Mouse (Mus musculus) 416B (cell line): Measurements from ENCODE around the gene Olfr263.
A peak's percentile ranks its signal among the peaks of the same experiment; 100 is the strongest.
"Not testable (repeated sequence)": the region's sequence is repeated elsewhere in the genome, so short reads cannot be mapped to it uniquely, and the experiment has no call there.

Experiments
- DNase-seq: peaks from one replicate; pipeline ENCODE4 v3.0.0; 2011; ENCODE audit warnings: low read depth

Gene Olfr263

DNA sequence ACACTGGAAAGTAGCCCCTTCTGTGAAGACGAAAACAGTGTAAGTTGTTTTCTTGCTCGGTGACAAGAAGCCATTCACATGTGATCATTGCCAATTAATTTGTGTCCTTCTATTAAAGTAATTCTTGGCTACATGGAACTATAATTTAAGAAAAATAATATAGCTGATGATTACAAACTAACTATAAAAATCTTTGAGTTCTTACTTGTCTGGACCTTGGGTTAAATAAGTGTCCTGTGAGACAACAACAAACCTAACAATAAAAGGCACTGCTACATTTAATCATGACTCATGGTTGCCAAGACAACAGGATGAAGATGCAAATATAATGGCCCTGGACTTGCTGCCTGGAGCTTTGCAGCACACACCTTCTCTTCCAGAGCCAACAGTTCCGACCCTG lies at the start of gene Olfr263:
TSS of gene Olfr263 (plus strand) at position 301 of the 400 bp plus-strand sequence.
- DNase-seq = not testable (repeated sequence)

GRCm38 (mm10) chr13:21082686-21083085 lies 46.8 kb upstream of the Olfr263 start:
- DNase-seq = no peak

DNA sequence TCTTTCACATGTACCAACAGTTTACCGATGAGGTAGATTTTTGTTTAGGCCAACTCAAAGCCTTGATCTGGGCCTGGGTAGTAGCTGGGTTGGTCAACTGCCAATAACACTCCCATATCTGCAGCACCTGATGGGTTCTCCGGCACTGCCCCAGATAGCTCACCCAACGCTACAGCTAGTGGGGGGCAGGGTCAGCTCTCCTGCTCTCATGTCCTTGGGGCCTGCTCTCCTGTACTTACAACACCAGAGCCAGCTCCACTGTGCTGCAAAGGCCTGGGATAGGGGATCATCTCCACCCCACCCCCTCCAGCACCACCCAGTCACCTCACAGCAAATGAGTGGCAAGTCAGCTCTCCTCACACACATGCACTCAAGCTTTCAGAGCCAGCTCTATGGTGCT lies 19.7 kb upstream of the Olfr263 start:
- no peak for DNase-seq

- DNase-seq = no peak
Observed at GRCm38 (mm10) chr13:21110441-21110840, 19.0 kb upstream of the Olfr263 start.

DNA sequence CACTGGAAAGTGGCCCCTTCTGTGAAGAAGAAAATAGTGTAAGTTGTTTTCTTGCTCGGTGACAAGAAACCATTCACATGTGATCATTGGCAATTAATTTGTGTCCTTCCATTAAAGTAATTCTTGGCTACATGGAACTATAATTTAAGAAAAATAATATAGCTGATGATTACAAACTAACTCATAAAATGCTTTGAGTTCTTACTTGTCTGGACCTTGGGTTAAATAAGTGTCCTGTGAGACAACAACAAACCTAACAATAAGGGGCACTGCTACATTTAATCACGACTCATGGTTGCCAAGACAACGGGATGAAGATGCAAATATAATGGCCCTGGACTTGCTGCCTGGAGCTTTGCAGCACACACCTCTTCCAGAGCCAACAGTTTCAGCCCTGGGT lies 18.3 kb upstream of the Olfr263 start, which contains the start of gene Olfr1369-ps1:
TSS of gene Olfr1369-ps1 (plus strand) at position 301 of the 400 bp plus-strand sequence.
- not testable (repeated sequence) for DNase-seq

- DNase-seq = peak; percentile 14
Observed at GRCm38 (mm10) chr13:21114121-21114520, 15.3 kb upstream of the Olfr263 start.

GRCm38 (mm10) chr13:21142421-21142820 lies 13.0 kb downstream of the Olfr263 start:
- DNase-seq = peak; percentile 21

GRCm38 (mm10) chr13:21145767-21146166 lies 16.3 kb downstream of the Olfr263 start, which contains the start of gene Olfr1368:
Olfr1368 (minus strand) TSS chr13:21145867.
- no peak for DNase-seq

DNA sequence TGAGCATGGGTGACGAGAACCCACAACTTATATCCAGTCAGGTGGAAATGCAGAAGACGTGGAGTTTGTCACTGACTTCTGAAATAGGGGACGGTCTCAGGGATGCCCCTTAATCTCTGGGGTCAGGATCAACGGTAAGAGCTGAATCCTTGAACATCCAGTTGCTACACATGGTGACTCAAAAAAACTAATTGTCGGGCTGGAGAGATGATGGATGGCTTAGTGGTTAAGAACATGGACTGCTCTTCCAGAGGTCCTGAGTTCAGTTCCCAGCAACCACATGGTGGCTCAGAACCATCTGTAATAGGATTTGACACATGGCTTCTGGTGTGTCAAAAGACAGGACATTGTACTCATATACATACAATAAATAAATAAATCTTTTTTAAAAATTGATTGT lies 26.4 kb downstream of the Olfr263 start:
- no peak for DNase-seq

GRCm38 (mm10) chr13:21158071-21158470 lies 28.6 kb downstream of the Olfr263 start:
- no peak for DNase-seq

DNA sequence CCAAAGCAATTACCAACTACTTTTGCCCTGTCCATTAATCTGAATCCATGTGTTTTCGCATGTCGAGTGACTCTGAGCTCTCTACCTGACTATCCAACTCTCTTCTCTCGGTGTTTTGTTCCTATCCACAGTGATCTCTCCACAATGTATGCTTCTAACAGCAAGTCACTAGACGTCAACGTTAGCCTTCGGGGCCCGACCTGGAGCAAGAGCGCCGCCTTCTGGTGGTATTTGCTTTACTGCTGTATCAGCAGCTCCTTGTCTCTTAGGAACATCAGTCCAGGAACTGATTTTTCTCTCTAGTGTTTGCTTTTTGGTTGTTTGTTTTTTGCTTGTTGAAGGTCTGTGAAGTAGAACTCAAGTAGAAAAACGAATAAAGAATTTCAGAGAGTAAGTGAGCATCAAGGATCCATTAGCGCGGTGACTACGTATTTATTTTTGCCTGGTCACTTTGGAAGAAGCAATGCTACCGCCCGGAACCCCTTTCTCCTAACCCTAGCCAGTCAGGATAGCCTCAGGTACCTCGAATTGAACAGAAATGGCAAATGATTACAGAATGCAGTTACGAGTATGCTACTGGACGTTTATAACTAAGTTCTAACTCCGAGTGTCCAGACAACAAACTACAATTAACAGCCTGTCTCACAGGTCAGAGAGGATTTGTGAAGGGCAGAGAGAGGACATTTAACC lies 29.5 kb downstream of the Olfr263 start:
- peak; percentile 90 for DNase-seq

DNA sequence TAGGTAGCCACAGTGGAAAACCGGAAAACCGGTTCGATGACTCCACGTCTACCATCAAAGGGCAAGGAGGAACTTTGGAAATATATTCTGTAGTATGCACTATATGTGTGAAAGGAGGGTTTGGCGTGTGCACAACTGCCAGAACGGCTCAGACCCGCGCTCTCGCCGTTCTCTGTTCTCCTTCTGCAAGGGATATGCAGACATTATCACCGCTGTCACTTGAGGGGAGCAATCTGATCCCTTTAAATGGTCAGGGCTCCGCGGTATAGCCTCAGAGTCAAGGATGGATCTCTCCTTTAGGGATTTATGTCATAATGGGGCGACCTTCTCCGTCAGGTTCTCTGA lies 30.0 kb downstream of the Olfr263 start:
- DNase-seq = peak; percentile 43

DNA sequence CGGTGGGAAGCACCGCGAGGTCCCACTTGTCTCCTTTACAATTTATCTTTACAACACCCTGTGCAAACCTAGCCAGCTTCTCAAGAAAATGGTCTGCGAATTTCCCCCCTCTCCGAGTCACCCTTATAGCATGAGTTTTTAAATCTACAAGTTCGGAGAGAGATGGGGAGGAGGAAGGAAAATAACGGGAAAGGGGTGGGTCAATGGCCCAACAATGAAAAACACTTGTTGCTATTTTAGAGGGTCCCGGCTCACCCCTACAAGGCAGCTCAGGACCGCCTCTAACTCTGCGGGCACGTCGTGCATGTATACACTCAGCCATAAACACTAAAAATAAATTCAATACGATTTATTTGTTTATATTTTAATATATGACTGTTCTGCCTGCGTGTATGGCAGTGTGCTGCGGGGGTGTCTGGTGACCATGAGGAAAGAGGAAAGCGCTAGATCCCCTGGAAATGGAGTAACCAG lies 30.6 kb downstream of the Olfr263 start:
- DNase-seq = no peak

DNA sequence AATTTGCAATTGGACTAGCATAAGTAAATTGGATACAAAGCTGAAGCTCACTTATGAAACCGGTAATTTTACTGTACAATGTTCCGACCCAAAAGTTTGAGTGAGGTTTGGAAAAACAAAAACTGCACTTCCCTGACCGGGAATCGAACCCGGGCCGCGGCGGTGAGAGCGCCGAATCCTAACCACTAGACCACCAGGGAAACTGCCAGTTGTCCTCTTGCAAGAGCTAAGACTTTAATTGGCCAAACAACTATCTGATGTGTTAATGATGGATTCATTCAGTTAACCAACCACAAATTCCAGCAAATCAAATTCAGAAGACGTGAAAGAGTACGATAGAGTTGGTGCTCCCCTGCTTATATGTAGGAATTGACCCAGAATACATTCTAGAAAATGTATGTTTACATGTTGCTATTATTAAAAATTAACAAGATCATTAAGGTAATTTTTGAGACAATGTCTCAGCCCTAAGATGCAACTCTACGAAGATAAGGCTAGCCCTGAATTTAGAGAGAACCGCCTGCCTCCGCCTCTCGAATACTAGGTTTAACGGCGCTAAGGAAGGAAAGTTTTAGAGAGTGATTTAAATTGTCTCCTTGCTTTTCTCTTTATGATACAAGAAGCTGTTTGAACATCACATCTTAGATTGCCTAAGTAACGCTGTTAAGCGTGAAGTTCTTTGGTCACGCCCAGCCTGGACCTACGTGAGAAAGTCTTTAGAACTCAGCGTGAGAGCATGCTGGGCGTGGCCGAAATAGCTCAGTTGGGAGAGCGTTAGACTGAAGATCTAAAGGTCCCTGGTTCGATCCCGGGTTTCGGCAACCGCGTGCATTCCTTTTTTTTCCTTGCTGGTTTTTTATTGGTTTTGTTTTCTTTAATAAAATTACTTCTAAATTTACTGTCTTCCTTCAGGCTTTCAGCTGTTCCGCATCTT lies 31.5 kb downstream of the Olfr263 start:
- peak; percentile 93 for DNase-seq

DNA sequence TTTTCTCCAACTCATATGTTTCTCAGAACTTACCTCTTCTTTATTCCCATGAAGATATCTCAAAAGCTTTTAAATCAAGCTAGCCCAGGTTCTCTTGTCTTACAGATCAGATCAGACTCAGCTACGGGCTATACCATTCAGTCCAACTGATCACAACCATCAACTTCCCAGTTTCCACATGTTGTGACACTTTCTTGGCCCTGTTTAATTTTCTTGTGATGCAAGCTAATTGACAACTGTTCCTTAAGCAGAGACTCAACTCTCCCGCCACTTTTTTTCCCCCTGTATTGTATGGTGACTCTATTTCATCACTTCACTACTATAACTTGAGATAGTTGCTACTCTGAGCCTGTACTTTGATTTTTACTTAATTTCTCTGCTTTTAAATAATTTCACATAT lies 32.2 kb downstream of the Olfr263 start:
- DNase-seq = no peak

- DNase-seq = no peak
Observed at GRCm38 (mm10) chr13:21162591-21162990, 33.2 kb downstream of the Olfr263 start.

DNA sequence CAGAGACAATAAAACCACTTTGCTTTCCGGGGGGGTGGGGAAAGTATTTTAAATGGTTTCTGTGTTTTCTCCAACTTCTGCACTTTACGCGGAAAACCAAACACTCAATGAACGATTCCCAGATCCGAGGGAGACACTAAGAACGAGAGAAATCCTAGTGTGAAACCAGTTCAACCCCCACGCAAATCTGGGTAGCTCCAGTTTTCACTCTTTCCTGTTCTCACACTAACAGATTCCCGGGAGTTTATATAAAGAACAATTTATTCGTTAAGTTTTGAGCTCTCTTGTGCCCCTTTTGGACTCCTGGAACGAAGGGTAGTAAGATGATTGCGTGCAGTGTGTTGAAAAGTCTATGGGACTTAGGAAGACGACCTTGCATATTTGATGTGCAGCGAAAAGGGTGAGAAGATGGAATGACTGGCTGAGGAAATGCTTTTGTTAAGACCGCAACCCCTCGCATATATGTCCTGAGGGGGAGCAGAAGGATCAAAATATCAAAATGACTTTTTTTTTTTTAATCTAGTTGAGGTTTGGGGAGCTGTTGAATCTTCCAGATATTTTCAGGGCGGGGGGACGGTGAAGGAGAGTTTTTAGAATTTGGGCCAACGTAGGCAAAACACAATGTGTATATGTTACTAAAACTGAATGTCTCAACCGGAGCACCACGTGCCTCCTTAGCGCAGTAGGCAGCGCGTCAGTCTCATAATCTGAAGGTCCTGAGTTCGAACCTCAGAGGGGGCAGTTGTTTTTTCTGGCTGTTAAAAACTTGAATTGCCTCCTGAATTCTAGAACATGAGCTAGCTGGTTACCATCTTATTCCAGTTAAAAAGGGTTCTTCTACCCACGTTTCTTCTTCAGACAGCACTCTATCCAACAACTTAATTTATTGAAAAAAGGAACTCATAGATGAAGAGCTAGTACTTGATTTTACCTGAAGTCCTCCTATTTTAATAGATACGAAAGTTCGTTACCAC lies 37.8 kb downstream of the Olfr263 start:
- DNase-seq = peak; percentile 91

DNA sequence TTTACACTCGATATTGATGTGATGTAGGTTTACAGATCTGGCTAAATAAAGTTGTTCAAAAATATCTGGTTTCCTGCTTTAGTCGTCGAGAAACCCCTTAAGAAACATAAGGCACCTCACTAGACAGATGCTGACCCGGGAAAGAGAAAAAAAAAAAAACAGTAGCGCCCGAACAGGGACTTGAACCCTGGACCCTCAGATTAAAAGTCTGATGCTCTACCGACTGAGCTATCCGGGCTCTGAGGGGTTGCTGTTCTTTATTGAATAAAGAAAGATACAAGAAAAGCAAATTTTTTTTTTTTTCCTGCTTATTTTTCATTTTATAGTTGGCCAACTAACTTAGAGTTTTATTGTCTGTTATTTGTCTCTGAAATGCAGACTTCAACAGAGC lies 38.5 kb downstream of the Olfr263 start:
- peak; percentile 84 for DNase-seq

DNA sequence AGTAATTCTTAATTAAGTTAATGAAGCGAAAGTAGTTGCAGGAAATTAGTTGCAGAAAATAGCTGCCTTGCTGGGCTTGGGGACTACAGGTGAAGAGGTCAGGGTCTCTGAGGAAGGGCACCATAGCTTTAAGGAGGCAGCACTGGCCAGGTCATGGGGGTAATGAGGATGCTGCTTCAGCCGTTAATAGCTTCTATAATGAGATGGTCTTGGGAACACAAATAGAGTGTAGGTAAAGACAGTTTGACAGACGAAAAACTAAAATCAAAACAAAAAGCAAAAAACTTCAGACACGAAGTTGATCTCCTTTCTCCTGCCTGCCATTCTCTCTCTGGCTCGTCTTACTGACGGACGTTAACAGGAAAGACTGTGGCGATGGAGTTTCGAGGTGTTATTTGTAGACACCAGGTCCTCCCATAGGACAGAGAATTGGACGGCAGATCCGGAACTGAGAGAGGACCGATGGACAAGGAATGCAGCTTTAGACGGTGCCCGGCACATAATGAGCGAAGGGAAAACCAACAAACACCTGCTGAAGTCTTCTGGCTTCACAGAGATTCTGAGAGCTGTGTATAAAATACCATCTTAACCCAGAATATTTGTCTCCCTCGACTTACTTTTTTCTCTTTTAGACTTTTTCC lies 39.1 kb downstream of the Olfr263 start:
- peak; percentile 75 for DNase-seq

DNA sequence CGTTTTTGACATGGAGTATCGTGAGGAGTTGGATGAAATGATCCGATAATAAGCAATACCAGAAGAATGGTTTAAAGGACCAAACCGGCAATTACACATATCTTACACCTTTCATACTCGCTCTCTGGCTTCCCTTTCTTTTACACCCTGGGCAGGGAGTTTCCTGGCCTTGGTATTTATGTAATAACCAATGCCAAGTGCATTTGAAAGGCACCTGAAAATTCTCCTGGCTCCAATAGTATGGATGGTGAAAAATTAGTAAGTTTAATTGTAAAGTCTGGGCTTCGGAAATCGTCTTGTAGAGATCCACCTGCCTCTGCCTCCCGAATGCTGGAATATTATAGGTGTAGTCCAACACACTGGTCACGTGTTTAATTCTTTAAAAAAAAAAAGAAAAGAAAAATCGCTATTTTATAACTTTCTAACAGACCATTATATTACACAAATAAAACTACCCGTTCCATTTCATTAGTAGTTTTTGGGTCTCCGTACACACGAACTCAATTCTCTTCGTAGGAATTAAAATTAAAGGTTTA lies 39.8 kb downstream of the Olfr263 start:
- no peak for DNase-seq
